Mouse (Mus musculus) adipocyte (in vitro differentiated cells): ENCODE data around the gene AL731706.1.

ENCODE experiments used
- DNase-seq: peaks from one replicate; pipeline ENCODE4 v3.0.0-alpha.2; 2016; ENCODE audit warnings: low spot score

The AL731706.1 gene

GRCm38 (mm10) chr2:136835882-136836281 lies 55.3 kb downstream of the AL731706.1 start:
- peak; percentile 85 for DNase-seq

GRCm38 (mm10) chr2:136834715-136835075 lies 56.5 kb downstream of the AL731706.1 start:
- DNase-seq: peak; percentile 84

- peak; percentile 26 for DNase-seq
Measured at GRCm38 (mm10) chr2:136833976-136834714, 57.0 kb downstream of the AL731706.1 start.

- DNase-seq: peak; percentile 52
Measured at GRCm38 (mm10) chr2:136832936-136833335, 58.3 kb downstream of the AL731706.1 start.
